Mouse (Mus musculus) ES-E14 (cell line): ENCODE results near the gene Lypd8. TPM values are rescaled to one million over a fixed set of nuclear protein-coding genes. Genes with fewer than 3 reads are reported as not detected.

Experiments
- DNase-seq: peaks from one replicate; pipeline ENCODE4 v3.0.0-alpha.2; 2013; ENCODE audit warnings: low read depth, low spot score
- H3K27ac ChIP-seq: 2 replicates; pipeline ENCODE4 v1.5.1; 2012; ENCODE audit warnings: low read depth, mild to moderate bottlenecking, low read length, moderate library complexity, mixed read lengths; ENCODE audit not compliant: poor library complexity, insufficient read depth, severe bottlenecking
- H3K36me3 ChIP-seq: 2 replicates; pipeline ENCODE4 v1.6.1; 2012; ENCODE audit warnings: mild to moderate bottlenecking, low read length, moderate library complexity, mixed read lengths; ENCODE audit not compliant: control insufficient read depth, poor library complexity, insufficient read depth, severe bottlenecking
- H3K4me1 ChIP-seq, 2 experiments: fragments of 150-350 bp in 1 of 2; sonication (generic) in 1 of 2; 2 replicates each; pipeline ENCODE4 v1.6.1; 2012; ENCODE audit warnings: low read length in 2 of 2, mild to moderate bottlenecking in 1 of 2, mixed read lengths in 1 of 2; ENCODE audit not compliant: control insufficient read depth in 2 of 2, insufficient read depth in 2 of 2, poor library complexity in 1 of 2
- H3K4me3 ChIP-seq, 2 experiments: fragments of 150-350 bp in 1 of 2; sonication (generic) in 1 of 2; 2 replicates each; pipeline ENCODE4 v1.5.1; 2012; ENCODE audit warnings: low read length in 2 of 2, low read depth in 1 of 2, mild to moderate bottlenecking in 1 of 2, mixed read lengths in 1 of 2; ENCODE audit not compliant: insufficient read depth in 1 of 2, poor library complexity in 1 of 2, severe bottlenecking in 1 of 2
- H3K9ac ChIP-seq: 2 replicates; pipeline ENCODE4 v1.6.1; 2012; ENCODE audit warnings: low read depth, mild to moderate bottlenecking, low read length, mixed read lengths; ENCODE audit not compliant: poor library complexity, insufficient read depth, severe bottlenecking
- H3K9me3 ChIP-seq: fragments of 150-350 bp; sonication (generic); 2 replicates; pipeline ENCODE4 v1.6.1; 2012; ENCODE audit warnings: low read depth, mild to moderate bottlenecking, low read length; ENCODE audit not compliant: control insufficient read depth, insufficient read depth
- CHD2 ChIP-seq: IDR thresholded peaks from 2 replicates; pipeline ENCODE4 v1.6.1; 2014; ENCODE audit warnings: mild to moderate bottlenecking, low read depth, low read length, inconsistent platforms
- HCFC1 ChIP-seq: IDR thresholded peaks from 2 replicates; pipeline ENCODE4 v1.6.1; 2012; ENCODE audit warnings: low read length, inconsistent platforms, borderline replicate concordance; ENCODE audit not compliant: insufficient read depth
- MAFK ChIP-seq: IDR thresholded peaks from 2 replicates; pipeline ENCODE4 v1.6.1; 2014; ENCODE audit warnings: mild to moderate bottlenecking, low read depth, low read length, inconsistent platforms; ENCODE audit not compliant: insufficient read depth
- ZC3H11A ChIP-seq: IDR thresholded peaks from 2 replicates; pipeline ENCODE4 v1.6.1; 2012; ENCODE audit warnings: low read depth, mild to moderate bottlenecking, inconsistent platforms, low read length, borderline replicate concordance
- ZNF384 ChIP-seq: IDR thresholded peaks from 2 replicates; pipeline ENCODE4 v1.6.1; 2012; ENCODE audit warnings: low read depth, low read length, inconsistent platforms
- in situ Hi-C, 2 experiments: fragments of 600-800 bp; cut with MboI; formaldehyde crosslinking; loops; one replicate each; pipeline ENCODE4 v1.15.1; 2025; ENCODE audit warnings: low sequenced_read_pairs in 2 of 2, inconsistent platforms in 1 of 2; ENCODE audit not compliant: unreplicated experiment in 2 of 2
- total RNA-seq: library from RNA; depleted of rRNA; stranded (reverse); fragments of 300-350 nt; gene quantifications from 2 replicates; pipeline ENCODE4 v1.2.3, GENCODE M21; 2012; rRNA removed

Lypd8 gene
- not detected in 2 replicates for total RNA-seq

- Histone ChIP-seq H3K9me3 (no peaks in the 10 kb centered on the region), H3K4me1 (no peaks in the 10 kb centered on the region), H3K9ac (no peak within 1 kb of the TSS), H3K4me3 (no peak within 1 kb of the TSS), H3K27ac (no peak within 1 kb of the TSS), H3K36me3 (no peaks in the 10 kb centered on the region)
- in situ Hi-C loops: no loop called here
- TF ChIP-seq ZNF384: no peak
- TF ChIP-seq HCFC1: no peak
- TF ChIP-seq MAFK: no peak
- TF ChIP-seq ZC3H11A: no peak
- no peak for TF ChIP-seq CHD2
- DNase-seq: no peak
Measured at GRCm38 (mm10) chr11:58378763-58379278, at the start of gene Lypd8. Lypd8 (plus strand) TSS chr11:58379043.

- Histone ChIP-seq H3K36me3 (peaks cover 4% of the 10 kb centered on the region; the same call in 1 of the 2 replicates), H3K4me3 (peak overlapping the region; percentile 86 to 98), H3K27ac (peak overlapping the region; percentile 78), H3K9ac (peak overlapping the region; percentile 96), H3K4me1 (peaks cover 0 to 4% of the 10 kb centered on the region in 2 experiments; a peak in 1 of 4 replicates), H3K9me3 (no peaks in the 10 kb centered on the region)
- TF ChIP-seq MAFK (no peak), ZNF384 (no peak), HCFC1 (no peak), ZC3H11A (no peak), CHD2 (peak; percentile 65; the same call in 1 of the 2 replicates)
- DNase-seq: peak; percentile 39
- in situ Hi-C loops: no loop called here
Measured at GRCm38 (mm10) chr11:58329906-58330275, 49.0 kb upstream of the Lypd8 start.

- H3K27ac ChIP-seq: peak within 1 kb of the TSS; percentile 78
- TF ChIP-seq HCFC1 (peak; percentile 91), ZC3H11A (no peak), CHD2 (no peak), ZNF384 (peak; percentile 97), MAFK (no peak)
- in situ Hi-C loops: no loop called here
- peaks cover 4% of the 10 kb centered on the region; the same call in 1 of the 2 replicates for H3K36me3 ChIP-seq
- H3K4me1 ChIP-seq: peaks cover 0 to 4% of the 10 kb centered on the region in 2 experiments; a peak in 1 of 4 replicates
- H3K9ac ChIP-seq: peak within 1 kb of the TSS; percentile 96
- DNase-seq: peak; percentile 92
- no peaks in the 10 kb centered on the region for H3K9me3 ChIP-seq
- peak within 1 kb of the TSS; percentile 86 to 98 for H3K4me3 ChIP-seq
Measured at GRCm38 (mm10) chr11:58330276-58331148, 48.3 kb upstream of the Lypd8 start, which contains the start of the genes Zfp672 and Sh3bp5l. Zfp672 (minus strand) TSS chr11:58330339. Sh3bp5l (plus strand) TSS chr11:58330724.

- Histone ChIP-seq H3K27ac (no peak overlapping the region), H3K4me1 (peaks cover 0 to 4% of the 10 kb centered on the region in 2 experiments; a peak in 1 of 4 replicates), H3K36me3 (peaks cover 4% of the 10 kb centered on the region; the same call in 1 of the 2 replicates), H3K9ac (peak overlapping the region; percentile 82), H3K9me3 (no peaks in the 10 kb centered on the region), H3K4me3 (peak overlapping the region; percentile 86 to 98)
- TF ChIP-seq ZNF384 (no peak), MAFK (no peak), ZC3H11A (no peak), HCFC1 (no peak), CHD2 (no peak)
- in situ Hi-C loops: no loop called here
- DNase-seq: no peak
Measured at GRCm38 (mm10) chr11:58331149-58331495, 47.7 kb upstream of the Lypd8 start.
